Mouse (Mus musculus) ES-E14 (cell line): ENCODE results near the gene Irs3. TPM values are rescaled to one million over a fixed set of nuclear protein-coding genes. Genes with fewer than 3 reads are reported as not detected.
A peak's percentile ranks its signal among the peaks of the same experiment; 100 is the strongest.

Experiments used
- DNase-seq: peaks from one replicate; pipeline ENCODE4 v3.0.0-alpha.2; 2013; ENCODE audit warnings: low read depth, low spot score
- H3K27ac ChIP-seq: 2 replicates; pipeline ENCODE4 v1.5.1; 2012; ENCODE audit warnings: low read depth, mild to moderate bottlenecking, low read length, moderate library complexity, mixed read lengths; ENCODE audit not compliant: poor library complexity, insufficient read depth, severe bottlenecking
- H3K36me3 ChIP-seq: 2 replicates; pipeline ENCODE4 v1.6.1; 2012; ENCODE audit warnings: mild to moderate bottlenecking, low read length, moderate library complexity, mixed read lengths; ENCODE audit not compliant: control insufficient read depth, poor library complexity, insufficient read depth, severe bottlenecking
- H3K4me1 ChIP-seq, 2 experiments: fragments of 150-350 bp in 1 of 2; sonication (generic) in 1 of 2; 2 replicates each; pipeline ENCODE4 v1.6.1; 2012; ENCODE audit warnings: low read length in 2 of 2, mild to moderate bottlenecking in 1 of 2, mixed read lengths in 1 of 2; ENCODE audit not compliant: control insufficient read depth in 2 of 2, insufficient read depth in 2 of 2, poor library complexity in 1 of 2
- H3K4me3 ChIP-seq, 2 experiments: fragments of 150-350 bp in 1 of 2; sonication (generic) in 1 of 2; 2 replicates each; pipeline ENCODE4 v1.5.1; 2012; ENCODE audit warnings: low read length in 2 of 2, low read depth in 1 of 2, mild to moderate bottlenecking in 1 of 2, mixed read lengths in 1 of 2; ENCODE audit not compliant: insufficient read depth in 1 of 2, poor library complexity in 1 of 2, severe bottlenecking in 1 of 2
- H3K9ac ChIP-seq: 2 replicates; pipeline ENCODE4 v1.6.1; 2012; ENCODE audit warnings: low read depth, mild to moderate bottlenecking, low read length, mixed read lengths; ENCODE audit not compliant: poor library complexity, insufficient read depth, severe bottlenecking
- H3K9me3 ChIP-seq: fragments of 150-350 bp; sonication (generic); 2 replicates; pipeline ENCODE4 v1.6.1; 2012; ENCODE audit warnings: low read depth, mild to moderate bottlenecking, low read length; ENCODE audit not compliant: control insufficient read depth, insufficient read depth
- CHD2 ChIP-seq: IDR thresholded peaks from 2 replicates; pipeline ENCODE4 v1.6.1; 2014; ENCODE audit warnings: mild to moderate bottlenecking, low read depth, low read length, inconsistent platforms
- HCFC1 ChIP-seq: IDR thresholded peaks from 2 replicates; pipeline ENCODE4 v1.6.1; 2012; ENCODE audit warnings: low read length, inconsistent platforms, borderline replicate concordance; ENCODE audit not compliant: insufficient read depth
- MAFK ChIP-seq: IDR thresholded peaks from 2 replicates; pipeline ENCODE4 v1.6.1; 2014; ENCODE audit warnings: mild to moderate bottlenecking, low read depth, low read length, inconsistent platforms; ENCODE audit not compliant: insufficient read depth
- ZC3H11A ChIP-seq: IDR thresholded peaks from 2 replicates; pipeline ENCODE4 v1.6.1; 2012; ENCODE audit warnings: low read depth, mild to moderate bottlenecking, inconsistent platforms, low read length, borderline replicate concordance
- ZNF384 ChIP-seq: IDR thresholded peaks from 2 replicates; pipeline ENCODE4 v1.6.1; 2012; ENCODE audit warnings: low read depth, low read length, inconsistent platforms
- in situ Hi-C, 2 experiments: fragments of 600-800 bp; cut with MboI; formaldehyde crosslinking; loops; one replicate each; pipeline ENCODE4 v1.15.1; 2025; ENCODE audit warnings: low sequenced_read_pairs in 2 of 2, inconsistent platforms in 1 of 2; ENCODE audit not compliant: unreplicated experiment in 2 of 2
- total RNA-seq: library from RNA; depleted of rRNA; stranded (reverse); fragments of 300-350 nt; gene quantifications from 2 replicates; pipeline ENCODE4 v1.2.3, GENCODE M21; 2012

Irs3 gene
- total RNA-seq, 1 experiment, result 0.85 TPM

DNA sequence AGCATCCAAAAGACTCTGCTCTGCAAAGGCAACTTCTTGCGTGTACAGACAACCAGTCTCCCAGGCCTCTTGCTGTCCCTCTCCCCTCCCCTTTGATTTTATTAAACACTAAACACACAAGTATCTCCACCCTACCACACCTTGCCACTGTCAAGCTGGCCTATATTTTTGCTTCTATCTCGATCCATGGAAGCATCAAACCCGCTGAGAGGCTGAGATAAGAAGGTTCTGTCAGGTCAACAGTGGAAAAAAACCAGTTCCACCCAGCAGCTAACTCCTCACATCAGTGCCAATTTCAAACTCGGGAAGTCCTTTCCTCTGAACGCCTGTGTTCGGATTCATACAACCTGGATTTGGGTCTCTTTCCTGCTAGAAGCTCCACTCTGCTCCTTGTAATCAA, 27.5 kb upstream of the Irs3 start:
- no peak overlapping the region for H3K4me3 ChIP-seq
- peaks cover 2% of the 10 kb centered on the region; the same call in 1 of the 2 replicates for H3K36me3 ChIP-seq
- TF ChIP-seq HCFC1 (no peak), CHD2 (no peak), MAFK (no peak), ZC3H11A (no peak), ZNF384 (no peak)
- peaks cover 9 to 14% of the 10 kb centered on the region in 2 experiments; a peak in 3 of 4 replicates for H3K4me1 ChIP-seq
- DNase-seq, result no peak
- no peak overlapping the region for H3K27ac ChIP-seq
- in situ Hi-C loops, result no loop called here
- H3K9me3 ChIP-seq, result no peaks in the 10 kb centered on the region
- H3K9ac ChIP-seq, result no peak overlapping the region; the same call in 1 of the 2 replicates

- Histone ChIP-seq H3K4me1 (peaks cover 9 to 14% of the 10 kb centered on the region in 2 experiments; a peak in 3 of 4 replicates), H3K27ac (no peak overlapping the region), H3K4me3 (no peak overlapping the region), H3K9me3 (no peaks in the 10 kb centered on the region), H3K9ac (no peak overlapping the region; the same call in 1 of the 2 replicates), H3K36me3 (peaks cover 3% of the 10 kb centered on the region; the same call in 1 of the 2 replicates)
- DNase-seq, result no peak
- in situ Hi-C loops, result no loop called here
- TF ChIP-seq ZNF384 (no peak), ZC3H11A (no peak), HCFC1 (no peak), CHD2 (no peak)
Observed at GRCm38 (mm10) chr5:137672361-137672760, 26.8 kb upstream of the Irs3 start.

DNA sequence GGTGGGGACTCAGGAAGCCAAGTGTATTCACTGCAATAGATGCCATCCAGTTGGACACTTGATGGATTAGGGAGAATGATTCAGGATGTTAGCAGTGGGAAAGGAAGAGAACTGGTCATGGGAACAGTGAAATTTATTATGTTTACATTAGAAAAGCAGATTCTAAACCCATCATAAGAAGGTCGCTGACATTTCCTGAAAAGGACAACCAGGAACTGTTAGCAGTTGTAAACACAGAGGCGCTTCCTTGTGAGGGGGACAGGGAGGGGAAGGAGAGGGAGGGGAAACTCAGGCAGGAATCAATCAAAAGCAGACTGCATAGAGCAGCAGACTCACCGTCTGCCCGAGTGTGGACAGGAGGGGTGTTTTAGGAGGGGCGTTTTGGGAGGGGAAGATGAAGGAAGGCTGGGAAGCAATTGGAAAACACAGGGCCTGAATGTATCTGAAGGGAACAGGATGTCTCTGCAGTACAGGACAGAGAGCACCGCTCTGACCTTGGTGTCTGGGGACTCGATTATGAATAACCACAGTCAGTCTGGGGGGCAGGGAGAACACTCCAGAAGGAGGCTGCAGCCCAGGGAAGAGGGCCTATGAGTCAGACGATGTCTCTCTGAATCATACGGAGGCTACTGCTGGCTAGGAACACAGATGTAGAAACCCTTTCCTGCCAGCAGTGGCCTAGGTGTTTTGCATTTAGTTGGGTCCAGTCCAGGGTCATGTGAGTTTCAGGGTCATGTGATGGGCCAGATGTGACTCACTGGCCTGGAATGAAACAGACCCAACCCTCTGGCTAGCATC, 26.1 kb upstream of the Irs3 start:
- no peak for TF ChIP-seq ZNF384
- TF ChIP-seq MAFK, result no peak
- TF ChIP-seq HCFC1, result no peak
- TF ChIP-seq ZC3H11A, result no peak
- TF ChIP-seq CHD2, result no peak
- no peak for DNase-seq
- in situ Hi-C loops, result no loop called here

DNA sequence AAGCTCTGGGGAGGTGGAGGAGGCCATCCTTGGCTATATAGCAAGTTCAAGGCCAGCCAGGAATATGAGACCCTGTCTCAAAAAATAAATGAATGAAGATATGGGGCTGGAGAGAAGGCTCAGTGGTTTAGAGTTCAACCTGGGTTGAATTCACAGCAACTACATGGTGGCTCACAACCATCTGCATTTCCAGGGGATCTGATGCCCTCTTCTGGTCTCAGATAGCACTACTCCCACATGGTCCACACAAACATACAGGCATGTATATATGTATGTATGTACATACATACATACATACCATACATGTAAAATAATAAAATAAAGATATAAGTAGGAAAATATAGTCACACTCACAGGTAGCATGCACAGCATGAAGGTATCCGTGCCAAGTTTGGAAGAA, 24.7 kb upstream of the Irs3 start:
- in situ Hi-C loops, result no loop called here
- Histone ChIP-seq H3K27ac (no peak overlapping the region), H3K4me3 (no peak overlapping the region), H3K9ac (no peak overlapping the region), H3K36me3 (peaks cover 9% of the 10 kb centered on the region; the same call in 1 of the 2 replicates), H3K4me1 (peaks cover 9 to 14% of the 10 kb centered on the region in 2 experiments; a peak in 3 of 4 replicates), H3K9me3 (no peaks in the 10 kb centered on the region)
- DNase-seq, result no peak
- TF ChIP-seq ZNF384 (no peak), ZC3H11A (no peak), HCFC1 (no peak), CHD2 (no peak), MAFK (no peak)

More for the DNA sequence above, 26.1 kb upstream of the Irs3 start:
- Histone ChIP-seq H3K9me3 (no peaks in the 10 kb centered on the region), H3K4me1 (peaks cover 9 to 14% of the 10 kb centered on the region in 2 experiments; a peak in 3 of 4 replicates), H3K36me3 (peaks cover 4% of the 10 kb centered on the region; the same call in 1 of the 2 replicates), H3K27ac (peak overlapping the region; percentile 41), H3K4me3 (peak overlapping the region in 1 of 2 experiments; percentile 21; a peak in 1 of 4 replicates), H3K9ac (peak overlapping the region; percentile 30; the same call in 1 of the 2 replicates)
